Mouse (Mus musculus): Measurements from ENCODE around the gene Gm13030. TPM values are rescaled to one million over a fixed set of nuclear protein-coding genes. Genes with fewer than 3 reads are reported as not detected.
"Not testable (repeated sequence)": the region's sequence is repeated elsewhere in the genome, so short reads cannot be mapped to it uniquely, and the experiment has no call there.

Gm13030 gene
- polyA plus RNA-seq, 1 experiment = not detected

- Histone ChIP-seq H3K36me3 (replicated peaks; ENCODE audit: low read length) (peaks cover 34% of the 10 kb centered on the region), H3K27me3 (replicated peaks) (peaks cover 19% of the 10 kb centered on the region), H3K9me3 (no peaks in the 10 kb centered on the region), H3K4me3 (replicated peaks) (no peak overlapping the region), H3K4me1 (no peaks in the 10 kb centered on the region)
- TF ChIP-seq FLI1 (IDR thresholded peaks at IDR 0.05; ENCODE audit: low read length) = no peak
- no peak for TF ChIP-seq GATA1 (IDR thresholded peaks at IDR 0.05; ENCODE audit: borderline replicate concordance, low read length)
Measured at GRCm38 (mm10) chr4:138892655-138893054, 18.9 kb upstream of the Gm13030 start.

- TF ChIP-seq FLI1 (IDR thresholded peaks at IDR 0.05; ENCODE audit: low read length) (no peak), GATA1 (IDR thresholded peaks at IDR 0.05; ENCODE audit: borderline replicate concordance, low read length) (no peak)
- no peaks in the 10 kb centered on the region for H3K9me3 ChIP-seq
- peaks cover 5% of the 10 kb centered on the region for H3K36me3 ChIP-seq (replicated peaks; ENCODE audit: low read length)
- no peaks in the 10 kb centered on the region for H3K4me1 ChIP-seq
- no peak overlapping the region for H3K4me3 ChIP-seq (replicated peaks)
- peaks cover 37% of the 10 kb centered on the region for H3K27me3 ChIP-seq (replicated peaks)
Measured at GRCm38 (mm10) chr4:138889635-138890034, 15.9 kb upstream of the Gm13030 start.

- Histone ChIP-seq H3K9me3 (no peaks in the 10 kb centered on the region), H3K4me1 (no peaks in the 10 kb centered on the region; the same call in 1 of the 2 replicates), H3K27me3 (replicated peaks) (peaks cover 37% of the 10 kb centered on the region), H3K36me3 (replicated peaks; ENCODE audit: low read length) (peaks cover under 1% of the 10 kb centered on the region), H3K4me3 (replicated peaks) (no peak overlapping the region)
- TF ChIP-seq FLI1 (IDR thresholded peaks at IDR 0.05; ENCODE audit: low read length) (no peak), GATA1 (IDR thresholded peaks at IDR 0.05; ENCODE audit: borderline replicate concordance, low read length) (no peak)
Measured at GRCm38 (mm10) chr4:138889165-138889564, 15.4 kb upstream of the Gm13030 start.

GRCm38 (mm10) chr4:138884261-138884660, 10.5 kb upstream of the Gm13030 start:
- peaks cover 5% of the 10 kb centered on the region; the same call in 1 of the 2 replicates for H3K4me1 ChIP-seq
- H3K9me3 ChIP-seq = no peaks in the 10 kb centered on the region
- H3K36me3 ChIP-seq (replicated peaks; ENCODE audit: low read length) = no peaks in the 10 kb centered on the region
- no peak for TF ChIP-seq GATA1 (IDR thresholded peaks at IDR 0.05; ENCODE audit: borderline replicate concordance, low read length)
- no peak for TF ChIP-seq FLI1 (IDR thresholded peaks at IDR 0.05; ENCODE audit: low read length)
- H3K27me3 ChIP-seq (replicated peaks) = peaks cover 72% of the 10 kb centered on the region
- no peak overlapping the region for H3K4me3 ChIP-seq (replicated peaks)

GRCm38 (mm10) chr4:138882179-138882578, 8.4 kb upstream of the Gm13030 start:
- Histone ChIP-seq H3K36me3 (replicated peaks; ENCODE audit: low read length) (no peaks in the 10 kb centered on the region), H3K27me3 (replicated peaks) (peaks cover 73% of the 10 kb centered on the region), H3K9me3 (no peaks in the 10 kb centered on the region), H3K4me3 (replicated peaks) (no peak overlapping the region), H3K4me1 (peaks cover 5% of the 10 kb centered on the region; the same call in 1 of the 2 replicates)
- TF ChIP-seq GATA1 (IDR thresholded peaks at IDR 0.05; ENCODE audit: borderline replicate concordance, low read length) = no peak
- TF ChIP-seq FLI1 (IDR thresholded peaks at IDR 0.05; ENCODE audit: low read length) = no peak

- Histone ChIP-seq H3K9me3 (0 out of 2 replicates have a peak, but pooled peaks cover under 1% of the 10 kb centered on the region), H3K27me3 (replicated peaks) (peaks cover 68% of the 10 kb centered on the region), H3K36me3 (replicated peaks; ENCODE audit: low read length) (no peaks in the 10 kb centered on the region), H3K4me1 (peaks cover 5% of the 10 kb centered on the region; the same call in 1 of the 2 replicates), H3K4me3 (replicated peaks) (no peak overlapping the region)
- TF ChIP-seq GATA1 (IDR thresholded peaks at IDR 0.05; ENCODE audit: borderline replicate concordance, low read length) (no peak), FLI1 (IDR thresholded peaks at IDR 0.05; ENCODE audit: low read length) (no peak)
Measured at GRCm38 (mm10) chr4:138880811-138881584, 7.2 kb upstream of the Gm13030 start.

- H3K27me3 ChIP-seq (replicated peaks) = peaks cover 63% of the 10 kb centered on the region
- peaks cover 5% of the 10 kb centered on the region; the same call in 1 of the 2 replicates for H3K4me1 ChIP-seq
- peaks cover 13% of the 10 kb centered on the region for H3K9me3 ChIP-seq
Measured at GRCm38 (mm10) chr4:138879808-138880207, 6.0 kb upstream of the Gm13030 start.

GRCm38 (mm10) chr4:138878783-138879182, 5.0 kb upstream of the Gm13030 start:
- Histone ChIP-seq H3K36me3 (replicated peaks; ENCODE audit: low read length) (no peaks in the 10 kb centered on the region), H3K9me3 (peaks cover 19% of the 10 kb centered on the region), H3K27me3 (replicated peaks) (peaks cover 68% of the 10 kb centered on the region), H3K4me1 (peaks cover 3% of the 10 kb centered on the region; the same call in 1 of the 2 replicates), H3K4me3 (replicated peaks) (no peak overlapping the region)
- TF ChIP-seq GATA1 (IDR thresholded peaks at IDR 0.05; ENCODE audit: borderline replicate concordance, low read length) (no peak), FLI1 (IDR thresholded peaks at IDR 0.05; ENCODE audit: low read length) (no peak)

More at GRCm38 (mm10) chr4:138879808-138880207, 6.0 kb upstream of the Gm13030 start:
- TF ChIP-seq FLI1 (IDR thresholded peaks at IDR 0.05; ENCODE audit: low read length) (no peak), GATA1 (IDR thresholded peaks at IDR 0.05; ENCODE audit: borderline replicate concordance, low read length) (no peak)
- no peaks in the 10 kb centered on the region for H3K36me3 ChIP-seq (replicated peaks; ENCODE audit: low read length)
- no peak overlapping the region for H3K4me3 ChIP-seq (replicated peaks)

GRCm38 (mm10) chr4:138877731-138878130, 4.0 kb upstream of the Gm13030 start, which contains the start of gene Pla2g2e:
TSS of gene Pla2g2e (plus strand) at chr4:138877942.
- H3K9me3 ChIP-seq = peaks cover 19% of the 10 kb centered on the region
- no peak for TF ChIP-seq GATA1 (IDR thresholded peaks at IDR 0.05; ENCODE audit: borderline replicate concordance, low read length)
- TF ChIP-seq FLI1 (IDR thresholded peaks at IDR 0.05; ENCODE audit: low read length) = no peak
- H3K4me3 ChIP-seq (replicated peaks) = no peak within 1 kb of the TSS
- no peaks in the 10 kb centered on the region; the same call in 1 of the 2 replicates for H3K4me1 ChIP-seq
- no peaks in the 10 kb centered on the region for H3K36me3 ChIP-seq (replicated peaks; ENCODE audit: low read length)
- H3K27me3 ChIP-seq (replicated peaks) = peaks cover 67% of the 10 kb centered on the region

GRCm38 (mm10) chr4:138875986-138876385, 2.2 kb upstream of the Gm13030 start:
- H3K36me3 ChIP-seq (replicated peaks; ENCODE audit: low read length) = no peaks in the 10 kb centered on the region
- H3K9me3 ChIP-seq = peaks cover 19% of the 10 kb centered on the region
- peaks cover 51% of the 10 kb centered on the region for H3K27me3 ChIP-seq (replicated peaks)
- peak overlapping the region; percentile 1 for H3K4me3 ChIP-seq (replicated peaks)
- no peak for TF ChIP-seq GATA1 (IDR thresholded peaks at IDR 0.05; ENCODE audit: borderline replicate concordance, low read length)
- TF ChIP-seq FLI1 (IDR thresholded peaks at IDR 0.05; ENCODE audit: low read length) = no peak
- no peaks in the 10 kb centered on the region; the same call in 1 of the 2 replicates for H3K4me1 ChIP-seq

GRCm38 (mm10) chr4:138875275-138875674, 1.5 kb upstream of the Gm13030 start:
- peaks cover 19% of the 10 kb centered on the region for H3K9me3 ChIP-seq
- H3K4me3 ChIP-seq (replicated peaks); H3K4me1 ChIP-seq; H3K36me3 ChIP-seq (replicated peaks; ENCODE audit: low read length): not testable (repeated sequence)
- peaks cover 46% of the 10 kb centered on the region for H3K27me3 ChIP-seq (replicated peaks)
